Mouse (Mus musculus) cerebellum, adult 9-11 months (tissue): ENCODE data around the gene Cyb5r3.
A peak's percentile ranks its signal among the peaks of the same experiment; 100 is the strongest.

Source experiments
- DNase-seq: peaks from one replicate; pipeline ENCODE4 v3.0.0; 2022

Gene Cyb5r3

DNA sequence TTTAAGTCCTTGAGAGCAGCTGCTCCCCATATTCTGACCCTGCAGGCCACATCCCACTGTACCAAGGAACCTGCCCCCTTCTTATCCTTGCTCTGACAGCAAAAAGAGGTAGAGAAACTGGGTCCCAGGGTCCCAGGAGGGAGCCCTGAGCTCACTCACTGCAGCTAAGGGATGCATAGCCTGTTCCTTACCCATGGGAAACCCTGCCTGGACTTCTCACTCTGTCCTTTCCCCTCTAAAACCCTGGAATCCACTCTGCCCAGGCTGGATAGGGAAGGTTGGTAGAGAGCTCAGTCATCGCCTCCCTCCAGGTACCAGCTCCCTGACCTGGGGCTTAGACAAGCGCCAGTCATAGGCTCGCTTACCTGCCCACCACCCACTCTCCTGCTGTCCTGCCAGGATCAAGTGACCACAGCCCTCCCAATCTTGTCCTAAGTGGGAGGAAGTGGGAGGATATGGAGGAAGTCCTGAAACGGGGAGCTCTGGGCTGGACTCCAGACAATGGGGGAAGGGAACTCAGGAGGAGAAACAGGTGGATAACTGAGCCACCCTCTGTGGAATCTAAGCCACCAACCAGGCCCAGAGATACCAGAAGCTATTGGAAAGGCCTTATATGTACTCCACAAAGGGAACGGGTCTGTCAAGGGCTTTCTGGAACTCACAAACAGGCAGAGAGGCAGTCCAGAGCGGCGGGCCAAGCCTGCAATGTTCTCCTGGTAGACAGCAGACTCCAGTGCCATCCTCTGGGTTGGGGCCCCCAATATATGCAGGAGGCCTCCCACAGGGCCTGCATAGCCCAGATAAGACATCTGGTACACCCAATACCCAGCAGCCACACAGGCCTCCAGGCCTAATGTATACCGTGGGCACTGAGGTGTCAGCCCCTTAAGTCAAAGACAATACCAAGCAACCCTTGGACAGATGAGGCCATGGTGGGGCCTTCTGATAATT, 2.3 kb downstream of the Cyb5r3 start:
- peak; percentile 71 for DNase-seq

DNA sequence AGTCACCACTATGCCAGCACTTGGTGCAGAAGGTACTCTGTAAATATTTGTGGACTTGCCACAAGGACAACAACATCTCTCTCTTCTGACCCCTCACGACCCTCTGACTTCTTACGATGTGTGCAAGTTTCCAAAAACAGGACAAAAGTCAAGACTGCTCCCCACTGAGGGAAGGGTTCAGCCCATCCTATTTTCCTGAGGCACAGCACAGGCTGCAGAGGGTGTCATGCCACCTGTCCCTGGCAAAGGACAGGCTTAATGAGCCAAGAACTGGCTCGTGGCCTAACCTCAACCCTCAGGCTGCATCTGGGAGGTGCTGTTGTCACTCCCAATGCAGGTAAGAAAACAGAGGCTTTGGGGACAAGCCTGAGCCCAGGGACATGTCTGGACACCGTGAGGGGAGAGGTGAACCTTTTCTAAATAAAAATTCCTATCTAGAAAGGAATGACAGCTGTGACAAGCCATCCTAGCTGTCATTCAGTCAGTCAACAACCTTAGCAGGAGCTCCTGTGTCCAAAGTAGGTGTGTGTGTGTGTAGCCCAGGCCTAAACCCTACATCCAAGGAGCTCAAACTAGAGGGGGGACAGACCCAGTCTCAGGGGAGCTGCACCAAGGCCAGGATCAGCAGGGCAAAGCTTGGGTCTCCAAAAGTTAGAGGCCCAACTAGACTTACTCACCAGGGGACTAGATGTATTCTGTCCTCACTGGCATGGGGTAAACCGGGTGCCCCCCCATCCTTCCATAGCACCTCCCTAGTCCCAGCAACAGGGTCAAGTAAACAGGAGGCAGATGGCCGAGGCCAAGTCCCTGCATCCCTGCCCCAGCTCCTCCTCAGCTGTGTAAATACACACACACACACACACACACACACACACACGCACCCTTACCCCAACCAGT, 3.3 kb downstream of the Cyb5r3 start:
- peak; percentile 88 for DNase-seq

DNA sequence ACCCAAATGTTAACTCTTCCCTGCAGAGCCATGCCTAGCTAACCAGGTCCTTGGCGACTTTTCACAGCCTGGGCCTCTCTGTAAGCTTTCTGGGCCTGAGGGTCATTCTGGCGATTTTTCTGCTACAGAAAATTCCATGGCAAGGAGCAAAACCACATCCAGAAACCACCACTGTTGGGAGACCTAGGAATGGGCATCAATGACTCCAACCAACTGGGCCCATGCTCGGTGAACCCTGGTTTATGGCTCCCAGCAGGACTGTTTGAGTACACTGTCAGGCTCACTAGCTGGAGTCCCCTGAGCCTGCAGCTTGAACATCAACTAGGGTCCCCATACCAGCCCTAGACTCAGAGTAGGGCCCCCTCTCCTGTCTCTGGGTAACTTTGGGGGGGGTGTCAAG, 4.1 kb downstream of the Cyb5r3 start:
- DNase-seq, result no peak

DNA sequence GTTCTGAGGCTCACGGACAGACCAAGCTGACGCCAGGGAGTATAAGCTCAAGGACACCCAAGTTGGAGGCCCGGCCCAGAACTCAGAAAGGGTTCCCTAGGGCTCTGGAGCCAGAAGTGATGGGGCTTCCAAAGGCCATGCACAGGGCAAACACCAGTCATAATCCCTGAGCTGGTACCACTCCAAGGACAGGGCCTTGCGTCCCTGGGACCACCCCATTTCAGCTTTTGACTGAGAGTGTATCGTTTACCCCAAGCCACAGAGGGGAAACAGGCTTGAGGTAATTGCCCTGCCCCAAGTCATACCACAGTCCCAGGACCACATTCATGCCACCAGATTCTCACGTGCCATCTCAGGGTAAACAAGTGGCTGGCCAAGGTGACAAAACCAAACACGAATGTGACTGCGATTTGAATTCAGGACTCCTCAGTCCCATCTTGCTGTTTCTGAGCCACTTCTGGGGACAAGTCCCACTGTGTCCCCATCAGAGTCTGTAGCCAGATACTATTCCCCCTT, 4.8 kb downstream of the Cyb5r3 start:
- DNase-seq, result no peak

DNA sequence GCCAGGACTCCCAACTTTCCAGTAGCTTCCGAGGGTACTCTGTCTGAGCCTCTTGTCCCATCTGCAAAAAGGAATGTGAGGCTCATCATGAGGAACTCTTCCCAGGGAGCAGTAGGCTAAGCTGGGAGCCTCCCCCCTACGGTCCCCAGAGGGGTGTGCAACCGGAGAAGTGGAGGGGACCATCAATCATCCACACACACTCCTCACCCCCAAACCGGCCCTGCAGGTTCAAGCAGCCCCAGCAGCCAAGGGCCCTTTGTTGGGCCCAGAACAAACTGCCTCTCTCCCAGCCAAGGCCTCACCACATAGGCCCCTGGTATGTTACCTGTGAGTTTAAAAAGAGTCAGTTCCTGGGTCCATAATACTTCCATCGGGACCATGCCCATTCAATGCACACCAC, 5.3 kb downstream of the Cyb5r3 start:
- DNase-seq, result peak; percentile 41

DNA sequence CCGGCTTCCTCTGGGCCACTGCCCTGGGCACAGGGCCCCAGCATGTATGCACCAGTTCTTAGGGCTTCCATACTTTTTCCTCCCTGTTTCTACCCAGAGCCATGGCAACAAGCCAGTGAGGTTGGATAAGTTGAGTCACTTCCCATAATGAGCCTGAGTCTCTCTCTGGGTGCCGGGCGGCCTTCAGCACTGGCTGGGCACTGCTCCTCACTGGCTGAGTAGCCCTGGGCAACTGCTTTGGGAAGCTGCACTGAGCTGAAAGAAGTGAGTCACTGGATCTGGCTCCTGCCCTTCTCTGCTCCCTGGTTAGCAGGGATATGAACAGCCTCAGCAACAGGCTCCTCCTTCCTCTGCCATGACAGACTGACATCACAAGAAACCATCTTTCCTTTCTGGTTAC, 5.8 kb downstream of the Cyb5r3 start:
- peak; percentile 48 for DNase-seq

DNA sequence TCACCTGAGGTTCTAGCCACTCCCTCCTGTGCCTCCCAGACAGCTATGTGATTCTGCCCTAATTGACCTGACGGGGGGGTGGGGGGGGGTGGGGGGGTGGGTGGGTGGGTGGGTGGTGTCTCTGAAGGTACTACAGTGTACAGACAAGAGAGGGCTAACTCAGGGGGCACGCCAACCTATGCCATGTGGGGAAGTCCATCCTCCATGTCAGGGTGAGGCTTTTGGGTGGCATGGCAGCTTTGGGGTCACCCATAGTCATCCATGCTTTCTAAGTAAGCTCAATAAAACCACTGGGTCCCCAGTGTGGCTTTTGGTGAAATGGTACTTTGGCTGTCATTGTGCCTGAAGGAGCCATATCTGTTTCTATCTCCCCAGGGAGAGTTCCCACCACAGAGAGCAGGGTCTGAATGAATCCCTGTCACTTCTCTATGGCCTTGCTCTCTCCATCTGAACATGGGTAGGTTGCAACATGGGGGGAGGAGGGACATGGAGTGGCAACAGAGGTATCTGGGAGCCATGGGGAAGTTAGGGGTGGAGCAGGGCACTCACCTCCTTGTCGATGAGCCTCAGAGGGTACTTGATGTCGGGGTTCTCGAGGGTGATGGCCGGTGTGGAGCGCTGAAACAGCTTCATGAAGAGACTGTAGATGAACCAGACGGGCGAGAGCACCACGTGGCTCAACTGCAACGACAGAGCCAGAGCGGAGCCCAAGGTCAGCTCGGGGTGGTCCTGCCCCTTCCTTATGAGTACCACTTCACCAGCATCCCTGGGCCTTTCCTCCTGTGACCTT, 6.7 kb downstream of the Cyb5r3 start:
- peak; percentile 24 for DNase-seq

DNA sequence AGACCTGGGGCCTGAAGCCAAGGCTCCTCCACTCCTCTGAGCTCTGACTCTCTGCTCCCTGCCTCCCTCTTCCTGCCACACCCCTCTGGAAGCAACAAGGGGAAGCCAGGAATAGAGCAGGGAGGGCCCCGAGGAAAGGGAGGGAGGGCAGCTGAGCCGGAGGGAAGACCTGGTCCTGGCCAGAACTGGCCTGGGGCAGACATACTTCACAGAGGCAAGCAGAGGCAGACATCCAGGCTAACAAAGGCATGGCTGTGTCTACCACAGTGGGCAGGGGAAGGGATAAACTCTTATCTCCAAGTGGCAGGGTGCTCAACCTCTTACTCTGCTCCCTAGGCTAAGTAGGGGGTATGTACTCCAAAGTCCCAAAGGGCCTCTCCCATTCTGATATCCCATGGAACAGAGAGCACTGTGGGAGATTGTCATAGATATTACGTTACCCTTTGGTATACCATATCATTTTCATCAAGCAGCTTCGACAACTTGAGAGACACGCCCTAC, 7.4 kb downstream of the Cyb5r3 start:
- DNase-seq, result peak; percentile 12

DNA sequence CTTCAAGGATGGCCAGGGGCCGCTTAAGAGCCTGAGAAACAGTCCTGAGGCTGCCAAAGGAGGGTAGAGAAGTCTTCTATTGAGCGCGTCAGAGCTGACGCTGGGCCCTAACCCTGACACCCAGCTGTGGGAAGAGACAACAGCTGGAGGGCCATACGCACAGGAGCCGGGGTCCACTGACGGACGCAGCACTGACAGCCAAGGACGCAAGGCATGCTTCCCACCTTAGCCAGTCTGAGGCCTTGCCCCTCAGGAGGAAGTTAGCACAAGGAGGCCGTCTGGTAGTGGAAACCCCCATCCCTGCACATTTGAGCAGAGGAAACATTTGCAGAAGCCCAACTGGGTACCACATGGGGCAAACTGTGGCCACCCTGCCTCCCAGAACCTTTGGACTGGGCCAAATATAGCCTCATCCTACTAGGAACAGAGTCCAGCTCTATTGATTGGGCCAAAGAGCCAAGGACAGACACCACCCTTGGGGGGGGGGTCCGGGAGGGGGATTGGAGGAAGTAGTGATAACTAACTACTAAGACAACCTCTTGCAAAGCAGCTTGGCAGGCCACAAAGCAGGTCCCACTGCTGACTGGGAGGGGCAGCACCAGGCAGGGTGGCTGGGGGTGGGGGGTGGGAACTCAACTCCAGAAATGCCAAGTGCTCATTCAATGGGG, 9.4 kb downstream of the Cyb5r3 start:
- peak; percentile 14 for DNase-seq

DNA sequence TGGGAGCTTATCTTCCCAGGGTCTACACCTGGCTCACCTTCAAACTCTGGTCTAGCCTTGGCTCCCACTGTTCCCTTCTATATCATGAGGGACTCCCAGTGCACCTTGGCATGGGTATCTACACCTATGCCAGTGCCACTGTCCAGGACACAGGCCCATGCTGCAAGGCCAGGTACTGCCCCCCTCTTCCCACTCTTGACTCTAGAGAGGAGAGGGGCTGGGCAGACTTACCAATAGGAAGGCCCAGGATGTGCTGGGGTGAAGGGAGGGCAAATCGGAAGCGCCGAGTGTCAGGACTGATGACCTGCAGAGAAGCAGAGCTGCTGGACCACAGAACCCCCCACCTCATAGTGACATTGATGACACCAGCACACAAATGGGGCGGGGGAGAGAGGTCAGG, 10.4 kb downstream of the Cyb5r3 start:
- no peak for DNase-seq

DNA sequence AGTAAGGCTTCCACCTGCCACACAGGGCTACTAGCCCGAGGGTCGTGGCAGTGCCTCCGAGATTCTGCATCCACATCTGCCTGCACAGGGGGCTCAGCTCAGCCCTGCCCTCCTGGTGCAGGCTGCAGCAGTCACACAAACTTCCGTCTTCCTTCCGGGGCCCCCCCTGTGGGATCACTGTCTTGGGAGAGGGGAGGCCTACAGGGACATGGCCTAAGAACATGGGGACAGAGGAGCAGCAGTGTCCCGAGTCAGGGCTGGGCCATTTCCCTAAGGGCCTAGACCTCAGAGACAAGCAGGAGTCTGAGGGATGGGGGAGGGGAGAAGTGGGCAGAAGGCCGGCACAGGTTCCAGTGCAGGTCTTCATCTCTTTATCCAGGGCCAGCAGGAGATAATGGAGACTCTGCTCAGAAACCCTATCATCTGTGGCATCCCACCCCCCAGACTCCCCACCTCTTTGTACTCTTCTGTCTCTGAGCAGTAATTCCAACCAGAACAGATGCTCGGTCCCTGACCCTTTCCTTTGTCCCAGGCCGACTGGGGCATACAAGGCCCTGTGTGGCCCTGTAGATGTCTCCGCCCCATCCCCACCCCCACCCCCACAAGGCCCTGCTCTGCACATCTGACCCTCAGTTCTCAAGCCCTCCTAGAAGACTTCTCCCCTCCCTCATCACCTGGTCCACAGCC, 11.2 kb downstream of the Cyb5r3 start:
- no peak for DNase-seq

DNA sequence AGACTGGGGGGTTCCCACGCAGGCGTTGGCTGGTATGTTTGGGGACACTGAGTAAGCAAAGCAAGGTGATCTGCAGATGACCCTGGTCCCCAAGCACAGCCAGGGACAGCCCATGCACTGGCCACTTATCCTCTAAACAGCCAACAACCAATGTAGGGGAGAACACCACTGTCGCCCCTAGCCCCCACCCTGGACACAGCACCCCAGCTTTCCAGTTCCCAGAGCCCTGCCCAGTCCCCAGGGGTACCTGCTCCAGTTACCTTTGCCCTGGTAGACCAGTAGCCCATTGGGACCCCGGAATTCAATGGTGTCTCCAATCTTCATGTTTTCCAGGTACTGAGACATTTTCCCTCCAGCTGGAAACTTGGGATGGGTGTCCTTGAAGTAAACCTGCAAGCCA, 11.8 kb downstream of the Cyb5r3 start:
- no peak for DNase-seq

DNA sequence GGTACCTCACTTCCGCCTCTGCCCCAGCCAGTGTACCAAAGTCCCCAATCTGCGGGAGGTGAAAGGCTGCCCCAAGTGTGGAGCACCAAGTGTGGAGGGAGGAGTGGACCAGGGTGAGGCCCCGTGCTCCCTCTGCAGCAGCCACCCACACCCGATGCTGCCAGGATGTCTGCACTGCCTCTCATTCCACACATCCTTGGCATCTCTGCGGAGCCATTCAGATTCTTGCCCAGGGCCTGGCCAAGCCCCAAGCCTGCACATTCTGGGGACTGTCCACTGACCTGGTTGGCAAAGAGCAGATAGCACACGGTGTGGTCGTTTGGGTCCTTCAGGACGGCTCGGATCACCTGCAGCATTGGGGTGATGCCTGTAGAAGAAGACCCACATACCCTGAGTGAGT, 12.6 kb downstream of the Cyb5r3 start:
- no peak for DNase-seq

DNA sequence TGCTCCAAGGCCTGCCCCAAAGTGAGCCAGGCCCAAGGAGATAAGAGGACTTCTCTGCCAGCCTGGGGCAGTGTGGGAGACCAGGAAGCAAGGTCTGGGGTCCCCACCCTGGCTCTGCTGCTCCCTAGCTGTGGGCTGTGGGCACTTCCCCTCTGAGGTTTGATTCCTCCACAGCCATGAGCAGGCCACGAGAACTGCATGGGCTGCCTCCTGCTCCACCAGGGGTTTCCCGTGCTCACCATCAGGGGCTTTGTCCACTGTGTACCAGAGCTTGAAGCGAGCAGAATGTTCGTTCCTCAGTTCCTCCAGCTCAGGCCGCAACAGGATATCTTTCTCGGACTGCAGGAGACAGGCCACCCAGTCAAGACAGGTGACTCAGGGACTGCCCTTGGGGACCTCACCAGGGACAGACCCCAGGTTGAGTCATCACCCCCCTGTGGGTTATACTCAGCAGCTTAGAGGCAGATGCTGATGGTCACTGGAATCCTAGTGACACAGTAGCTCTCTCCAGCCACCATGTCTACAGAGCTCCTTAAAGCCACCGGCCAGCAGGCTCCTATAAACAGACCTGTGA, 13.7 kb downstream of the Cyb5r3 start:
- DNase-seq, result no peak

DNA sequence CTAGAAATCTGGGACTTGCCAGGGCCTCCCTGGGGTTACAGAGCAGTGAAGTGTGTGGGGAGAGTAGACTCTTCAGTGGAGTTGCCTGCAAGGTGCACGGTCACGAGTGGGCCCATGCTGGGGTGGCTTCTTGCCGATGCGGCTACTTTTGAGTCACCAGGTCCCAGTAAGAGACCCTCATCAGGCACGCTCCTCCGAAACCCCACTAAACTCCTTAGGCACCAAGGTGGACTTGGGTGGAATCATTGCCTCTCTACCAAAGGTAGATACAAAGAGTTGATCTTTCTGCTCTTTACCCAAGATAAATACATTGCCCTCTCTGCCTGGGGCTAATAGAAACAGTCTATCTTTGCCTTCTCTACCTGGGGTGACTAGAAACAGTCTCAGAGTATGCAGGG, 14.7 kb downstream of the Cyb5r3 start:
- no peak for DNase-seq

DNA sequence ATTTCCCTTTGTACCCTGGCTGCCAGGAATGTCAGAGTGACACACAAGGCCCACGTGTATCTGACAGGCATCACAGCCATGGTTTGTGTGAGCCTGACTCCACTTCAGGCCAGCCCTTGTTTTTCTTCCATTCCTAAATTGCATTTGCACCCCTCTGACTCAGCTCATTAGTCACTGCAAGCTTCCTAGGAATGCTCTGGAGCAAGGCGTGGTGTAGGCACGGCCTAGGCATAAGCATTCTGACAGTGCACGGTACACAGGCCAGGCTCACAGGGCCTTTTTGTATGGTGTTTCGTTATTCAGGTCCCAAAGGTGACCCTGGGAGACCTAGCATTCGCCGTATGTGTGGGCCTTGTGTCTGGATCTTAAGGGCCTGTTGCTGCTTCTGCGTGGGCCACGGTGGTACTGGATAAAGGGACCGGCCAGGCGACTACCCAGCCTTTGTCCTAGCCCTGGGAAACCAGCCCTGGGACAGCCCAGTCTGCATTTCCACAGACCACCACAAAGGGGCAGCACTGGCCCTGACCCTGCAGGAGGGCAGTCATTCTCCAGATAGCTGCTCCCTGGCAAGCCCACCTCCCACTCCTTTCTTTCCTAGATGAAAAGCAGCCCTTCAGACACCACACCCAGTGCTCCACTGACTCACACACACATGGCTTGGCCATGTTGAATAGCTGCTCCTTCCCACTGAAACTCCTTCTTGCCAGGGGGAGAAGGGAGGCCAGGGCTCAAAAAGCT, 15.3 kb downstream of the Cyb5r3 start:
- no peak for DNase-seq

DNA sequence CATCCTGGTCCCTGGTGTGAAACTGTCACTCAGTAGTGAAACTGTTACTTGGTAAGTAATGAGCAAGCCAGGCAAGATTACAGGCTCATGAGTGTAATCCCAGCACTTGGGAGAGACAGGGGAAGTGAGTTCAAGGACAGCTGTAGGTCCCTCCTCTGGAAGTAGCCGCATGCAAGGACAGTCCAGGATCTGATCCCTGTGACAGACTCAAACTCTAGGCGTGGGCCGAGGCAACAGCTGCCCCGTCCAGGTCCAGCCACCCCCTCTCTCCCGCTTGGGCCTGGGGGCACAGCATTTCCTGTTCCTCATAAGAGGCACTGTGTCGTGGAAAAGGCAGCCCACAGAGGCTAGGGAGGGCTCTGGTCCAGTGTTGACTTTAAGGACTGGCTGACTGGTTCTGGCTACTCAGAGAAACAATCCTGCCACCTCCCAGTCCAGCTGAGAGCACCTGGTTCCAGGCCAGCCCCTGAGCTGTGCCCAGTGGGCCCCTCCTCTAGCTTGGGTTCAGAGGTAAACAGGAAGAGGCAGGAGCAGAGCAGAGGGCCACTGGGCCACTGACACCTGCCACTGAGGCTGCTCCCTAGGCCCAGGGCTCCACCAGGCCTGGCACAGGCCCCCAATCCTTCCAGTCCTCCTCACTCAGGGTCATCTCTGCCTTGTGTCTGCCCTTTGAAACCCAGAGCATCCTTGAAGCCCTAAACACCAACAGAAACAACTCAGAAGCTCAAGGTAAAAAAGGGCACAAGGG, 16.5 kb downstream of the Cyb5r3 start:
- DNase-seq, result no peak

DNA sequence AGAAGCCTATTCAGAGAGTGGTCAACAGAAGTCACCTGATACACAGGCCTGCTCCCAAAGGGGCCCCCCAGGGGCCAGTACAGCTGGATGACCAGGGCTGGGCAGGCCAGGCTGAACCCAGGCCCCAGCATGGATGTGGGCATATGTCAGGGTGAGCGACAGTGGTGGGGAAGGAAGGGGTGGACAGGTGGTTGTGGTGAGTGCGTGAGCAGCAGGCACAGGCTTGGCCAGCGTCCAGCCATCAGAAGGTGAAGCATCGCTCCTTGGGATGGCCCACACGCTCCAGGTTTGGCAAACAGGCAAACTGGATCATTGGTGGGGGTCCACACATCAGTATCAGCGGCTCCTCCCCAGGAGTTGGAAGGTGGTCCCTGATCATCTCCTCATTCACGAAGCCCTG, 18.1 kb downstream of the Cyb5r3 start:
- DNase-seq, result no peak

DNA sequence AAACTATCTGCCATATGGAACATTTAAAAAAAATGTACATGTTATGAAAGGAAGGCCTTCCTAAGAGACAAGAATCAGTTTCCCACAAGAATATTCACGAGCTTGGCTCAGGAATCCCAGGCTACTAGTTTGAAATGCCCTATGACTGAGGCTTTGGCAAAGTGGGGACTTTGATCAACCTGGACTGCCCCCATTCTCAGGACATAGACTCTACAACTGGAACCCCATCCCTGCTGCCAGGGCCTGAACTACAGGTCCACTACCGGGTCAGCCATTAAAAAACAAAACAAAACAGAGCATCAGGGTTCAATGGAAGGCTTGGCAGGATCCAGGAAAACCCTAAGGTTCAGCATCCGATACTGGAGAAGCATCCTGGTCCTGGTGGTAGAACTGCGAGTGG, 21.7 kb downstream of the Cyb5r3 start:
- peak; percentile 47 for DNase-seq

DNA sequence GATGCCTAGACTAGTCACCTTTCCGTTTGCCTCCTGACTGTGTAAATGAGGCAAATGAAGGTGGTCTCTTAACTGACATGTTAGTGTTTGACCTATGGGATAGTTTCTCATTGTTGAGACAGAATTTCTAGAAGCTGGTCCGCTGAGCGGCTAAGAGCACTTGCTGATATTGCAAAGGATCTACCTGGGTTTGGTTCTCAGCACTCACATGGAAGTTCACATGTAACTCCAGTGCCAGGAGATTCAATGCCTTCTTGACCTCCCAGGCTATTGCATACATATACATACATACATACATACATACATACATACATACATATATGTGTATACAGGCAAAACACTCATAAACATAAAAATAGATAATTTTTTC, 22.3 kb downstream of the Cyb5r3 start:
- DNase-seq, result no peak
